Mouse (Mus musculus) G1E (cell line): Measurements from ENCODE around the gene Lrmda. TPM values are rescaled to one million over a fixed set of nuclear protein-coding genes. Genes with fewer than 3 reads are reported as not detected.

Source experiments
- ATAC-seq: 2 replicates; pipeline ENCODE4 v1.8.0; 2016; ENCODE audit warnings: mild to moderate bottlenecking; ENCODE audit not compliant: insufficient number of reproducible peaks, poor library complexity, low FRiP score, severe bottlenecking; ENCODE audit errors: extremely low read depth
- DNase-seq: peaks from one replicate; pipeline ENCODE4 v3.0.0; 2012; ENCODE audit warnings: low spot score
- H3K27me3 ChIP-seq: 2 replicates; pipeline ENCODE4 v1.6.1; 2012; ENCODE audit warnings: mild to moderate bottlenecking, low read length, inconsistent platforms; ENCODE audit not compliant: insufficient read depth
- H3K36me3 ChIP-seq: replicated peaks from 2 replicates; pipeline ENCODE3; 2012; ENCODE audit warnings: mild to moderate bottlenecking, inconsistent platforms
- H3K4me1 ChIP-seq: 2 replicates; pipeline ENCODE4 v1.6.1; 2012; ENCODE audit warnings: low read depth, low read length, inconsistent platforms, mixed read lengths; ENCODE audit not compliant: insufficient read depth
- H3K4me3 ChIP-seq: 2 replicates; pipeline ENCODE4 v1.5.1; 2012; ENCODE audit warnings: low read depth, mild to moderate bottlenecking, inconsistent platforms, low read length, moderate library complexity, mixed read lengths
- H3K9me3 ChIP-seq: replicated peaks from 2 replicates; pipeline ENCODE4 v1.6.1; 2012; ENCODE audit warnings: inconsistent platforms
- CTCF ChIP-seq: IDR thresholded peaks from 2 replicates; pipeline ENCODE4 v1.5.1; 2012; ENCODE audit warnings: low read depth, low read length, inconsistent platforms, mixed read lengths
- GATA1 ChIP-seq: IDR thresholded peaks from 2 replicates; pipeline ENCODE4 v1.6.1; 2012; ENCODE audit warnings: borderline replicate concordance, low read length, inconsistent platforms, mixed read lengths
- GATA2 ChIP-seq: IDR thresholded peaks from 2 replicates; pipeline ENCODE4 v1.6.1; 2012; ENCODE audit warnings: low read depth, low read length, inconsistent platforms, borderline replicate concordance
- POLR2AphosphoS5 ChIP-seq: IDR thresholded peaks from 2 replicates; pipeline ENCODE4 v1.6.1; 2012; ENCODE audit warnings: low read depth, low read length, inconsistent platforms; ENCODE audit not compliant: insufficient replicate concordance
- TAL1 ChIP-seq: conservative IDR thresholded peaks from 2 replicates; pipeline ENCODE4 v1.6.1; 2012; ENCODE audit warnings: low read depth, low read length, inconsistent platforms, mixed read lengths
- polyA plus RNA-seq: library from polyadenylated mRNA; stranded (reverse); fragments of >175 nt; gene quantifications from 2 replicates; pipeline ENCODE4 v1.2.3, GENCODE M21; 2012
- total RNA-seq, 2 experiments: library from RNA; stranded (forward) in 1 of 2; stranded (reverse) in 1 of 2; fragments of 200-1000 nt in 1 of 2; fragments of >200 nt in 1 of 2; fragmentation: Nextera tagmentation in 1 of 2; gene quantifications; 2 replicates each; pipeline ENCODE4 v1.2.3; 2014 to 2017

Gene Lrmda
- total and polyA plus RNA-seq, 3 experiments: not detected

- DNase-seq: no peak
Observed at GRCm38 (mm10) chr14:22048900-22049199, 29.3 kb downstream of the Lrmda start.

GRCm38 (mm10) chr14:22049282-22049681, 29.8 kb downstream of the Lrmda start:
- no peak for ATAC-seq
- no peak for DNase-seq
- H3K9me3 ChIP-seq: no peaks in the 10 kb centered on the region
- H3K4me3 ChIP-seq: no peak overlapping the region
- no peaks in the 10 kb centered on the region for H3K27me3 ChIP-seq
- TF ChIP-seq POLR2AphosphoS5 (no peak), TAL1 (no peak), CTCF (no peak), GATA1 (no peak), GATA2 (no peak)
- no peaks in the 10 kb centered on the region for H3K36me3 ChIP-seq
- H3K4me1 ChIP-seq: no peaks in the 10 kb centered on the region

More at GRCm38 (mm10) chr14:22048900-22049199, 29.3 kb downstream of the Lrmda start:
- no peaks in the 10 kb centered on the region for H3K9me3 ChIP-seq
- H3K27me3 ChIP-seq: no peaks in the 10 kb centered on the region
- H3K4me3 ChIP-seq: no peak overlapping the region
- H3K4me1 ChIP-seq: no peaks in the 10 kb centered on the region
- no peaks in the 10 kb centered on the region for H3K36me3 ChIP-seq
- TF ChIP-seq GATA1: no peak
- TF ChIP-seq POLR2AphosphoS5: no peak
- TF ChIP-seq TAL1: no peak
- no peak for TF ChIP-seq GATA2
- no peak for TF ChIP-seq CTCF
- no peak for ATAC-seq

GRCm38 (mm10) chr14:22051941-22052664, 32.6 kb downstream of the Lrmda start:
- ATAC-seq (no peak), DNase-seq (no peak)
- H3K4me1 ChIP-seq: no peaks in the 10 kb centered on the region
- H3K36me3 ChIP-seq: no peaks in the 10 kb centered on the region
- H3K27me3 ChIP-seq: no peaks in the 10 kb centered on the region; the same call in 1 of the 2 replicates
- TF ChIP-seq GATA1 (no peak), POLR2AphosphoS5 (no peak), TAL1 (no peak), CTCF (no peak), GATA2 (no peak)
- H3K4me3 ChIP-seq: no peak overlapping the region
- H3K9me3 ChIP-seq: no peaks in the 10 kb centered on the region

GRCm38 (mm10) chr14:22055630-22056029, 36.1 kb downstream of the Lrmda start:
- H3K4me3 ChIP-seq: no peak overlapping the region
- TF ChIP-seq GATA1: no peak
- TF ChIP-seq TAL1: no peak
- TF ChIP-seq POLR2AphosphoS5: no peak
- TF ChIP-seq GATA2: no peak
- no peak for TF ChIP-seq CTCF
- H3K36me3 ChIP-seq: no peaks in the 10 kb centered on the region
- no peaks in the 10 kb centered on the region; the same call in 1 of the 2 replicates for H3K27me3 ChIP-seq
- no peaks in the 10 kb centered on the region for H3K9me3 ChIP-seq
- DNase-seq (no peak), ATAC-seq (no peak)
- no peaks in the 10 kb centered on the region for H3K4me1 ChIP-seq

GRCm38 (mm10) chr14:22056246-22056645, 36.7 kb downstream of the Lrmda start:
- H3K27me3 ChIP-seq: no peaks in the 10 kb centered on the region; the same call in 1 of the 2 replicates
- H3K9me3 ChIP-seq: no peaks in the 10 kb centered on the region
- TF ChIP-seq CTCF (no peak), GATA2 (no peak), POLR2AphosphoS5 (no peak), GATA1 (no peak), TAL1 (no peak)
- DNase-seq: no peak
- no peaks in the 10 kb centered on the region for H3K36me3 ChIP-seq
- H3K4me1 ChIP-seq: no peaks in the 10 kb centered on the region
- ATAC-seq: no peak
- no peak overlapping the region for H3K4me3 ChIP-seq

GRCm38 (mm10) chr14:22058729-22059128, 39.2 kb downstream of the Lrmda start:
- H3K4me1 ChIP-seq: no peaks in the 10 kb centered on the region

More at GRCm38 (mm10) chr14:22058729-22059128, 39.2 kb downstream of the Lrmda start:
- ATAC-seq: no peak
- Histone ChIP-seq H3K9me3 (no peaks in the 10 kb centered on the region), H3K27me3 (peaks cover 2% of the 10 kb centered on the region; the same call in 1 of the 2 replicates), H3K36me3 (no peaks in the 10 kb centered on the region), H3K4me3 (no peak overlapping the region)
- TF ChIP-seq GATA2 (no peak), POLR2AphosphoS5 (no peak), TAL1 (no peak), CTCF (no peak), GATA1 (no peak)
- no peak for DNase-seq
